Mouse (Mus musculus) liver, adult 10 weeks (tissue): Measurements from ENCODE around the gene Btg1. TPM values are rescaled to one million over a fixed set of nuclear protein-coding genes. Genes with fewer than 3 reads are reported as not detected.

Source experiments
- polyA plus RNA-seq: library from polyadenylated mRNA; stranded (reverse); fragments of 350-450 nt; fragmentation: Illumina TruSeq; extraction: RNeasy Lipid Tissue Mini Kit (QIAGEN cat#74804); gene quantifications from one replicate; pipeline ENCODE4 v1.2.3, GENCODE M21; 2014; ENCODE audit warnings: low read depth, low replicate concordance

The Btg1 gene
- polyA plus RNA-seq, result 53.3 TPM

DNA sequence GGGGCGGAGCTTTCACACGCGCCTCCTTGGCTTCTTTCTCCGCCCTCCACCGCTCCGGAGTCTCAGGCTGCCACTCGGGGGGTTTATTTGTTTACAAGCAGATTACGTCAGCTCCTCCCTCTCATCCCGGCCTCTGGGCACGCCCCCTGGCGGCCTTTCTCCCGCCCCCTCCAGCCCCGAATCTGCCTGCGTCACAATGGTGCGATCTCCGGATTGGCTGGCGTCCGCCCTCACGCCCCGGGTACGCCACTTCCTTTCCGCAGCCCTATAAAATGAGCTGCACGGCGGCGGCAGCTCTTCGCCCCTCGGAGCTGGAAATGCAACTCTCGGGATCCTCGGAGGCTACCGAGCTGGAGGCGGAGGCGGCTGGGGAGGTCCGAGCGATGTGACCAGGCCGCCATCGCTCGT lies at the start of gene Btg1:
Gene Btg1, plus strand, starts transcription at position 298 of the 408 bp plus-strand sequence.

